Mouse (Mus musculus) embryonic facial prominence, embryonic 11.5 days (tissue): ENCODE measurements at regions not wholly inside any gene's neighbourhood (a gene's known extent, or its start where the extent isn't known, plus 50 kb on each side); places are given as distances from the start of the nearest gene placed in this dataset.

Source experiments
- ATAC-seq: fragments of 200-750 bp; cut with Nextera tagmentation; replicated peaks from 2 replicates; pipeline ENCODE4 v1.8.0; 2017; ENCODE audit warnings: low read depth; ENCODE audit not compliant: insufficient number of reproducible peaks, low FRiP score, low TSS enrichment
- DNase-seq: peaks from one replicate; pipeline ENCODE4 v3.0.0-alpha.2; 2015; ENCODE audit warnings: low spot score
- H3K27ac ChIP-seq: fragments of 300-500 bp; sonication (generic); replicated peaks from 2 replicates; pipeline ENCODE4 v1.5.1; 2014; ENCODE audit warnings: mild to moderate bottlenecking, low read depth, low read length, control low read depth
- H3K27me3 ChIP-seq: fragments of 300-500 bp; sonication (generic); 2 replicates; pipeline ENCODE4 v1.6.1; 2014; ENCODE audit warnings: mild to moderate bottlenecking, low read length, moderate library complexity, mixed read lengths; ENCODE audit not compliant: control insufficient read depth, insufficient read depth
- H3K36me3 ChIP-seq: fragments of 300-500 bp; sonication (generic); replicated peaks from 2 replicates; pipeline ENCODE4 v1.6.1; 2014; ENCODE audit warnings: low read depth, mild to moderate bottlenecking, low read length, moderate library complexity, mixed read lengths; ENCODE audit not compliant: control insufficient read depth, insufficient read depth
- H3K4me1 ChIP-seq: fragments of 300-500 bp; sonication (generic); 2 replicates; pipeline ENCODE4 v1.6.1; 2014; ENCODE audit warnings: low read length, mixed read lengths; ENCODE audit not compliant: control insufficient read depth, insufficient read depth
- H3K4me2 ChIP-seq: fragments of 300-500 bp; sonication (generic); 2 replicates; pipeline ENCODE4 v1.6.1; 2014; ENCODE audit warnings: low read depth, mild to moderate bottlenecking, control low read depth, low read length, moderate library complexity
- H3K4me3 ChIP-seq: fragments of 300-500 bp; sonication (generic); 2 replicates; pipeline ENCODE4 v1.5.1; 2014; ENCODE audit warnings: low read depth, low read length, control low read depth
- H3K9ac ChIP-seq: fragments of 300-500 bp; sonication (generic); replicated peaks from 2 replicates; pipeline ENCODE4 v1.6.1; 2014; ENCODE audit warnings: mild to moderate bottlenecking, control low read depth, low read length
- H3K9me3 ChIP-seq: fragments of 300-500 bp; sonication (generic); replicated peaks from 2 replicates; pipeline ENCODE4 v1.6.1; 2016; ENCODE audit warnings: mild to moderate bottlenecking, low read length, inconsistent platforms, mixed read lengths; ENCODE audit not compliant: control insufficient read depth
- WGBS: fragments of 180-500 bp; shearing (Covaris S2); extraction: QIAGEN DNeasy Blood & Tissue Kit; methylation state at CpG from one replicate; pipeline ENCODE4 v1.1.7; 2014; 5-methylcytosine and 5-hydroxymethylcytosine counted together

GRCm38 (mm10) chr14:24961721-24962120 lies 474.8 kb downstream of the Rps24 start:
- DNase-seq (no peak), ATAC-seq (no peak)
- no peaks in the 10 kb centered on the region for H3K36me3 ChIP-seq
- H3K4me3 ChIP-seq = no peak overlapping the region
- no peaks in the 10 kb centered on the region for H3K27me3 ChIP-seq
- H3K27ac ChIP-seq = no peak overlapping the region
- no peak overlapping the region for H3K9ac ChIP-seq
- 81% methylated on average over 3 of the region's 3 CpGs for WGBS
- H3K4me2 ChIP-seq = no peak overlapping the region
- no peaks in the 10 kb centered on the region for H3K4me1 ChIP-seq
- no peaks in the 10 kb centered on the region for H3K9me3 ChIP-seq

DNA sequence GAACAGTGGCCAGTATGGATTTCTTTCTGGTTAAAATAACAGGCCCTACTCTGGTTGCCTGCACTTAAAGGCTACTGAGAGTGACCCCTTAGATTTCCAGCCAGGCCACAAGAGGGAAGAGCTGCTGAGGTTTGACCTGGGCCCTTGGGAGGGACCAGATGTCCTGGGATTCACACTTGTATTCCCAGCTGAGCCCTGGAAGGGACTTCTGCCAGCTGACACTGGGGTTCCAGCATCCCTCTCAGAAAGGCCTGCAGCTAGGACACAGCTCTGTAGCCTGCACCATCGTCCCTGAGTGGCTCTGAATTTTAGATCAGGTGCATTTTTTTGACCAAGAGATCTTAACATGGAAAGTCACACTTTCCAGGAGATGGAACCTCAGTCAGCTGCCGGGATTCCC lies 482.7 kb downstream of the Rps24 start:
- Histone ChIP-seq H3K9ac (no peak overlapping the region), H3K27me3 (no peaks in the 10 kb centered on the region), H3K4me3 (no peak overlapping the region), H3K9me3 (no peaks in the 10 kb centered on the region), H3K4me1 (no peaks in the 10 kb centered on the region), H3K27ac (no peak overlapping the region), H3K36me3 (no peaks in the 10 kb centered on the region), H3K4me2 (no peak overlapping the region)
- WGBS = 79% methylated on average over 2 of the region's 2 CpGs
- ATAC-seq = no peak
- no peak for DNase-seq

DNA sequence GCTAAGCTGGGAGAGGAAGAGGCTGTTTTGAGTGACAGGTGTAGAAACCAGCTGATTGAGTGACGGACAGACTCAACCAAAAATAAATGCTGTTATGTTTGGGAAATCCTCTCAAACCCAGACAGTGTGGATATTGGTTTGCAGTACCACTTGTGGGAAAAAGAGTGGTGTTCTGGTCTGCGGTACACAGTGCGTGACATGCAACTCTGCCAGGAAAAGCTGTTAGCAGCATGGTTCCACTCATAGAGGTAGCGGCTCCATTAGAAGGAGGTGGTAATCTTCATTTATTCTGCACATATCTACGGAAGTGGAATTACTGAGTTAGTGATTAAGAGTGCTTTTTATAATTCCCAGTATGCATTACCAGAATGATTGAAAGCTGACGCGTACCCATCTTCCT lies 485.4 kb downstream of the Rps24 start:
- DNase-seq (no peak), ATAC-seq (no peak)
- H3K27me3 ChIP-seq = no peaks in the 10 kb centered on the region
- H3K36me3 ChIP-seq = no peaks in the 10 kb centered on the region
- no peak overlapping the region for H3K9ac ChIP-seq
- H3K27ac ChIP-seq = no peak overlapping the region
- H3K4me3 ChIP-seq = no peak overlapping the region
- no peaks in the 10 kb centered on the region for H3K9me3 ChIP-seq
- H3K4me2 ChIP-seq = no peak overlapping the region
- no peaks in the 10 kb centered on the region for H3K4me1 ChIP-seq
- 92% methylated on average over 7 of the region's 7 CpGs for WGBS

- H3K9me3 ChIP-seq = no peaks in the 10 kb centered on the region
- no peak overlapping the region for H3K9ac ChIP-seq
- no peak overlapping the region for H3K27ac ChIP-seq
- ATAC-seq (no peak), DNase-seq (no peak)
- H3K27me3 ChIP-seq = no peaks in the 10 kb centered on the region
- no peak overlapping the region for H3K4me2 ChIP-seq
- no peaks in the 10 kb centered on the region for H3K36me3 ChIP-seq
- H3K4me1 ChIP-seq = no peaks in the 10 kb centered on the region
- no peak overlapping the region for H3K4me3 ChIP-seq
- 83% methylated on average over 4 of the region's 4 CpGs for WGBS
These were observed 485.9 kb upstream of the Zmiz1 start for GRCm38 (mm10) chr14:24973039-24973438.

GRCm38 (mm10) chr14:24973591-24973990 lies 485.4 kb upstream of the Zmiz1 start:
- 58% methylated on average over 4 of the region's 4 CpGs for WGBS
- no peak overlapping the region for H3K27ac ChIP-seq

DNA sequence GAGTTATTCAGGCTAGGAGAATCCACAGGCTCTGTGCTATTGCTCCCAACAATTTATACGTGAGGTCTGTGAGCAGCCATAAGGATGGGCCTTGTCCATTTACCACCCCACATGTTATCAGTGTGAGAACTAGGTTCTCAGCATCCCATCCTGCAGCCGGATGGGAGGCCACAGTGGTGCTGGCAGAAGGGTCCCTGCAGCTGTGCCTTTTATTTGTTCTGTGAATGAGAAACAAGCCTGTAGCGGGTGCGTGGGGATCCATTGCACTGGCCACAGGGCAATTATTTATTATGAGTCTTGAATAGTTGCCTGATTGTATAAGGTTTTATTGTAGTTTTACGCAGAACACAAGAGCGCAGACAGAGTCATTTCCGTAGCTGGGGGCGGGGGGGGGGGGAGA lies 476.5 kb upstream of the Zmiz1 start:
- H3K9me3 ChIP-seq = no peaks in the 10 kb centered on the region
- no peak for DNase-seq
- WGBS = 89% methylated on average over 8 of the region's 8 CpGs
- H3K9ac ChIP-seq = no peak overlapping the region
- H3K36me3 ChIP-seq = no peaks in the 10 kb centered on the region
- H3K4me3 ChIP-seq = no peak overlapping the region
- H3K4me2 ChIP-seq = no peak overlapping the region
- no peaks in the 10 kb centered on the region for H3K27me3 ChIP-seq
- no peak overlapping the region for H3K27ac ChIP-seq
- ATAC-seq = no peak
- H3K4me1 ChIP-seq = no peaks in the 10 kb centered on the region

More at GRCm38 (mm10) chr14:24973591-24973990, 485.4 kb upstream of the Zmiz1 start:
- Histone ChIP-seq H3K4me1 (no peaks in the 10 kb centered on the region), H3K4me3 (no peak overlapping the region), H3K9me3 (no peaks in the 10 kb centered on the region), H3K27me3 (no peaks in the 10 kb centered on the region), H3K4me2 (no peak overlapping the region), H3K9ac (no peak overlapping the region), H3K36me3 (no peaks in the 10 kb centered on the region)
- ATAC-seq = no peak
- DNase-seq = no peak

GRCm38 (mm10) chr14:24983279-24983678 lies 475.7 kb upstream of the Zmiz1 start:
- Histone ChIP-seq H3K9ac (no peak overlapping the region), H3K9me3 (no peaks in the 10 kb centered on the region), H3K4me3 (no peak overlapping the region), H3K36me3 (no peaks in the 10 kb centered on the region), H3K27me3 (no peaks in the 10 kb centered on the region), H3K27ac (no peak overlapping the region), H3K4me2 (no peak overlapping the region), H3K4me1 (no peaks in the 10 kb centered on the region)
- DNase-seq (peak; percentile 54), ATAC-seq (no peak)

- no peak overlapping the region for H3K4me3 ChIP-seq
- no peaks in the 10 kb centered on the region for H3K36me3 ChIP-seq
- H3K4me1 ChIP-seq = no peaks in the 10 kb centered on the region
- H3K4me2 ChIP-seq = no peak overlapping the region
- ATAC-seq (no peak), DNase-seq (no peak)
- no peak overlapping the region for H3K27ac ChIP-seq
- no peak overlapping the region for H3K9ac ChIP-seq
- no peaks in the 10 kb centered on the region for H3K27me3 ChIP-seq
- no peaks in the 10 kb centered on the region for H3K9me3 ChIP-seq
- 44% methylated on average over 6 of the region's 6 CpGs for whole genome bisulfite sequencing
These were observed 473.1 kb upstream of the Zmiz1 start for GRCm38 (mm10) chr14:24985806-24986359.
